Mouse (Mus musculus) embryonic facial prominence, embryonic 15.5 days (tissue): ENCODE measurements at regions not wholly inside any gene's neighbourhood (a gene's known extent, or its start where the extent isn't known, plus 50 kb on each side); places are given as distances from the start of the nearest gene placed in this dataset.
A peak's percentile ranks its signal among the peaks of the same experiment; 100 is the strongest.
"Not testable (repeated sequence)": the region's sequence is repeated elsewhere in the genome, so short reads cannot be mapped to it uniquely, and the experiment has no call there.

ENCODE experiments used
- ATAC-seq: fragments of 200-750 bp; cut with Nextera tagmentation; 2 replicates; pipeline ENCODE4 v1.8.0; 2017; ENCODE audit warnings: low read depth, moderate TSS enrichment; ENCODE audit not compliant: insufficient number of reproducible peaks, low FRiP score, low TSS enrichment
- H3K27ac ChIP-seq: fragments of 300-500 bp; sonication (generic); replicated peaks from 2 replicates; pipeline ENCODE4 v1.5.1; 2015; ENCODE audit warnings: mild to moderate bottlenecking, inconsistent platforms
- H3K27me3 ChIP-seq: fragments of 300-500 bp; sonication (generic); 2 replicates; pipeline ENCODE4 v1.6.1; 2015; ENCODE audit warnings: inconsistent platforms
- H3K36me3 ChIP-seq: fragments of 300-500 bp; sonication (generic); 2 replicates; pipeline ENCODE4 v1.6.1; 2015; ENCODE audit warnings: mild to moderate bottlenecking, inconsistent platforms
- H3K4me1 ChIP-seq: fragments of 300-500 bp; sonication (generic); 2 replicates; pipeline ENCODE4 v1.6.1; 2015; ENCODE audit warnings: inconsistent platforms
- H3K4me2 ChIP-seq: fragments of 300-500 bp; sonication (generic); replicated peaks from 2 replicates; pipeline ENCODE4 v1.6.1; 2015; ENCODE audit warnings: mild to moderate bottlenecking, inconsistent platforms
- H3K4me3 ChIP-seq: fragments of 300-500 bp; sonication (generic); replicated peaks from 2 replicates; pipeline ENCODE4 v1.5.1; 2015; ENCODE audit warnings: mild to moderate bottlenecking, inconsistent platforms
- H3K9ac ChIP-seq: fragments of 300-500 bp; sonication (generic); 2 replicates; pipeline ENCODE4 v1.6.1; 2015; ENCODE audit warnings: inconsistent platforms
- H3K9me3 ChIP-seq: fragments of 300-500 bp; sonication (generic); replicated peaks from 2 replicates; pipeline ENCODE4 v1.6.1; 2016; ENCODE audit warnings: inconsistent platforms
- WGBS: fragments of 180-500 bp; shearing (Covaris S2); methylation state at CpG from one replicate; pipeline ENCODE4 v1.1.7; 2015; 5-methylcytosine and 5-hydroxymethylcytosine counted together

- WGBS, result 55% methylated on average over 1 of the region's 1 CpGs
- Histone ChIP-seq H3K36me3 (no peaks in the 10 kb centered on the region), H3K4me2 (no peak overlapping the region), H3K9me3 (no peaks in the 10 kb centered on the region), H3K27ac (no peak overlapping the region), H3K9ac (no peak overlapping the region), H3K4me1 (no peaks in the 10 kb centered on the region), H3K4me3 (no peak overlapping the region), H3K27me3 (no peaks in the 10 kb centered on the region)
- ATAC-seq, result no peak
Measured at GRCm38 (mm10) chr16:20854696-20855213, 120.4 kb upstream of the Thpo start.

GRCm38 (mm10) chr16:20838151-20838550 is 103.8 kb upstream of the Thpo start:
- ATAC-seq, result no peak
- Histone ChIP-seq H3K9me3 (no peaks in the 10 kb centered on the region), H3K4me3 (no peak overlapping the region), H3K4me1 (no peaks in the 10 kb centered on the region), H3K9ac (no peak overlapping the region), H3K4me2 (no peak overlapping the region), H3K27me3 (no peaks in the 10 kb centered on the region), H3K27ac (no peak overlapping the region), H3K36me3 (no peaks in the 10 kb centered on the region)
- WGBS, result 14% methylated on average over 2 of the region's 2 CpGs

- H3K27ac ChIP-seq, result no peak overlapping the region
- 31% methylated on average over 5 of the region's 5 CpGs for WGBS
- no peak overlapping the region for H3K9ac ChIP-seq
- H3K4me1 ChIP-seq, result no peaks in the 10 kb centered on the region
- H3K27me3 ChIP-seq, result no peaks in the 10 kb centered on the region
- H3K4me3 ChIP-seq, result no peak overlapping the region
- no peak for ATAC-seq
- no peak overlapping the region for H3K4me2 ChIP-seq
- no peaks in the 10 kb centered on the region for H3K9me3 ChIP-seq
- H3K36me3 ChIP-seq, result no peaks in the 10 kb centered on the region
Measured at GRCm38 (mm10) chr16:20836866-20837265, 102.6 kb upstream of the Thpo start.

- H3K4me3 ChIP-seq, H3K9ac ChIP-seq, H3K4me2 ChIP-seq, H3K27ac ChIP-seq, H3K4me1 ChIP-seq, ATAC-seq, H3K27me3 ChIP-seq, H3K9me3 ChIP-seq, H3K36me3 ChIP-seq: not testable (repeated sequence)
- WGBS, result 80% methylated on average over 10 of the region's 10 CpGs
Measured at GRCm38 (mm10) chr16:20833838-20834237, 99.5 kb upstream of the Thpo start.

GRCm38 (mm10) chr16:20833301-20833700 is 99.0 kb upstream of the Thpo start:
- Histone ChIP-seq H3K4me3 (no peak overlapping the region), H3K4me1 (peaks cover 7% of the 10 kb centered on the region; the same call in 1 of the 2 replicates), H3K4me2 (no peak overlapping the region), H3K36me3 (no peaks in the 10 kb centered on the region), H3K9me3 (no peaks in the 10 kb centered on the region), H3K9ac (no peak overlapping the region), H3K27me3 (no peaks in the 10 kb centered on the region), H3K27ac (no peak overlapping the region)
- ATAC-seq, result no peak
- WGBS, result 74% methylated on average over 8 of the region's 8 CpGs

- 51% methylated on average over 6 of the region's 6 CpGs for WGBS
- no peaks in the 10 kb centered on the region for H3K36me3 ChIP-seq
- H3K9me3 ChIP-seq, result no peaks in the 10 kb centered on the region
- no peak overlapping the region for H3K27ac ChIP-seq
- no peak for ATAC-seq
- H3K4me3 ChIP-seq, result no peak overlapping the region
- no peak overlapping the region for H3K9ac ChIP-seq
- no peaks in the 10 kb centered on the region for H3K27me3 ChIP-seq
- no peak overlapping the region for H3K4me2 ChIP-seq
- peaks cover 7% of the 10 kb centered on the region; the same call in 1 of the 2 replicates for H3K4me1 ChIP-seq
Measured at GRCm38 (mm10) chr16:20829732-20830435, 95.6 kb upstream of the Thpo start.

GRCm38 (mm10) chr16:20828996-20829731 is 94.9 kb upstream of the Thpo start:
- Histone ChIP-seq H3K27ac (no peak overlapping the region), H3K4me1 (peaks cover 7% of the 10 kb centered on the region; the same call in 1 of the 2 replicates), H3K9ac (no peak overlapping the region), H3K27me3 (no peaks in the 10 kb centered on the region), H3K9me3 (no peaks in the 10 kb centered on the region), H3K4me2 (no peak overlapping the region), H3K4me3 (no peak overlapping the region), H3K36me3 (no peaks in the 10 kb centered on the region)
- 76% methylated on average over 5 of the region's 5 CpGs for WGBS
- ATAC-seq, result no peak

GRCm38 (mm10) chr16:20824226-20824625 is 89.9 kb upstream of the Thpo start:
- H3K9me3 ChIP-seq, result no peaks in the 10 kb centered on the region
- H3K27ac ChIP-seq, result no peak overlapping the region
- no peak for ATAC-seq
- no peaks in the 10 kb centered on the region for H3K36me3 ChIP-seq
- no peak overlapping the region for H3K4me3 ChIP-seq
- H3K27me3 ChIP-seq, result no peaks in the 10 kb centered on the region
- 40% methylated on average over 7 of the region's 7 CpGs for WGBS
- no peak overlapping the region for H3K4me2 ChIP-seq
- no peak overlapping the region for H3K9ac ChIP-seq
- H3K4me1 ChIP-seq, result peaks cover 4% of the 10 kb centered on the region

- Histone ChIP-seq H3K4me3 (no peak overlapping the region), H3K4me2 (no peak overlapping the region), H3K9ac (no peak overlapping the region), H3K27me3 (no peaks in the 10 kb centered on the region), H3K9me3 (no peaks in the 10 kb centered on the region), H3K4me1 (peaks cover 17% of the 10 kb centered on the region), H3K36me3 (no peaks in the 10 kb centered on the region), H3K27ac (no peak overlapping the region)
- ATAC-seq, result no peak
Measured at GRCm38 (mm10) chr16:20820939-20821338, 86.6 kb upstream of the Thpo start.

GRCm38 (mm10) chr16:20819568-20819967 is 85.3 kb upstream of the Thpo start:
- no peak overlapping the region for H3K9ac ChIP-seq
- H3K4me1 ChIP-seq, result peaks cover 17% of the 10 kb centered on the region
- no peak for ATAC-seq
- H3K4me3 ChIP-seq, result no peak overlapping the region
- peak overlapping the region; percentile 53; the same call in 1 of the 2 replicates for H3K27ac ChIP-seq
- H3K9me3 ChIP-seq, result no peaks in the 10 kb centered on the region
- no peaks in the 10 kb centered on the region for H3K36me3 ChIP-seq
- WGBS, result 73% methylated on average over 3 of the region's 3 CpGs
- no peaks in the 10 kb centered on the region for H3K27me3 ChIP-seq
- H3K4me2 ChIP-seq, result no peak overlapping the region

GRCm38 (mm10) chr16:20818711-20819189 is 84.4 kb upstream of the Thpo start:
- Histone ChIP-seq H3K27me3 (no peaks in the 10 kb centered on the region), H3K36me3 (no peaks in the 10 kb centered on the region), H3K27ac (peak overlapping the region; percentile 53), H3K9ac (no peak overlapping the region), H3K9me3 (no peaks in the 10 kb centered on the region), H3K4me2 (0 out of 2 replicates have a peak overlapping the region, but pooled peaks have one; percentile 8), H3K4me1 (peaks cover 17% of the 10 kb centered on the region), H3K4me3 (no peak overlapping the region)
- 11% methylated on average over 5 of the region's 5 CpGs for WGBS
- peak; percentile 57; the same call in 1 of the 2 replicates for ATAC-seq
